Mouse (Mus musculus): Measurements from ENCODE around the gene Dnajc8.
"Not testable (repeated sequence)": the region's sequence is repeated elsewhere in the genome, so short reads cannot be mapped to it uniquely, and the experiment has no call there.

Gene Dnajc8

GRCm38 (mm10) chr4:132515369-132516155, 19.8 kb upstream of the Dnajc8 start:
- DNase-seq, result peak; percentile 90

DNA sequence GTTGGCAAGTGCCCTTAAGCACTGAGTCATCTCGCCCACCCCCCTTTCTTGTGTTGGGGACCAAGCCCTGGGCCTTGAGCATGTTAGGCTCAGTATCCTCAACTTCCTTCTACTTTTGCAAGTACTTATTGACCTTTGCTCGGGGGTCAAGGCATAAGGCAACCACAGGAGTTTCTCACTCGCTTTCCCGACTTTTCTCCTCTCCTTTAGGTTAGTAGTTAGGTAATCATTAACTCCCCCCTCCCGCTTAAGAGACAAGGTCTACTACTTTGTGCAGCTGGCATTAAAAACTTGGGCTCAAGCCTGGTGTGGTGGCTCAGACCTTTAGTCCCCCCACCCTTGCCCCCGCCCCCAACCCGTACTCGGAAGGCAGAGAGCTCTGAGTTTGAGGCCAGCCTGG, 17.3 kb upstream of the Dnajc8 start:
- DNase-seq, result no peak

- no peak for DNase-seq
Measured at GRCm38 (mm10) chr4:132519188-132519587, 16.2 kb upstream of the Dnajc8 start.

DNA sequence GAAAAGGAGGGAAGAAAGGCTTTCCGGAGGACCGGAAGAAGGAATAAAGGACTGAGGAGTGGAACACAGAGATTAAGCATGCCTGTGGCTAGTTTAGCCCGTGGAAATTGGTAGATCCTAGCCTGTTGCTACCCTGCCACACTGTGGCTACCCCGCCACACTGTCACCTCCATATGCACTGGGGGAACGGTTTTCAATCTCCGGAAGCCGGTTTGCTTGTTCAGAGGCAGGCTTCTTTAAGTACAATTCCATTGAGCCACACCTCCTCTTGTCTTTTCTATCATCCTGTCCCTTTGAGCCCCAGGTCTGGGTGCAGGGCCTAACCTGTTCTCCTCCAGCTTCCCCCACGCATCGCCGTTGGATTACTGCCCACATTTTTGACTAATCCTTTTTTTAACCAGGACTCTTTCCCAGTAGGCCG, 11.0 kb upstream of the Dnajc8 start:
- DNase-seq, result no peak

- DNase-seq, result no peak
Measured at GRCm38 (mm10) chr4:132524808-132525207, 10.5 kb upstream of the Dnajc8 start.

DNA sequence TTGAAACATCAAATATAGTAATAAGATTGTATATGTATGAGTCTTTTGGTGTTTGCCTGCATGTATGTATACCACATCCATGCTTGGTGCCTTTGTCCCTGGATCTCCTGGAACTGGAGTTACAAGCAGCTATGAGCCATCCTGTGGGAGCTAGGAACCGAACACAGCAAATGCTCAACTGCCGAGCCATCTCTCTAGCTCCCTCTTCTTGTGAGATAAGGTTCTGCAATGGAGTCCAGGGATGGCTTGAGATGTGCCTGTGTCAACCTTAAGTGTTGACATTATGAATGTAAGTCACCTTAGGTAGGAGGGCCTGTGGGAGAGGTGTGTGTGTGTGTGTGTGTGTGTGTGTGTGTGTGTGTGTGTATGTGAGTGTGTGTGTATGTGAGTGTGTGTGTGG, 8.7 kb upstream of the Dnajc8 start:
- no peak for DNase-seq

- DNase-seq, result no peak
Measured at GRCm38 (mm10) chr4:132527917-132528522, 7.3 kb upstream of the Dnajc8 start.

DNA sequence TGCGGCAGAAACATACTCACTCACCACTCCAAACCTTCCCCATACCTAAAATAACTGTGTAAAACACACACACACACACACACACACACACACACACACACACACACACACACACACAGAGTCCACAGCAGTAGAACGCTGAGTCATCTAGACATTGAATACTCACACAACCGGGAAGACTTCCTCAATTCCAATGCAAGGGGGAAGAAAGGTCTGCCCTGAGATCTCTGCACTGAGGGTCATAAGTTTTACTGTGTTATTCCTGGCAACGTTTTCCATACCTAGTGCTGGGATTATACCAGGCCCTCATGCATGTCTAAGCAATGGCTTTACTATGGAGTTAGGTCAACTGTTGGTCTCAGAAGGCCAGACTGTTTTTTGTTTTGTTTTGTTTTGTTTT, 6.0 kb upstream of the Dnajc8 start:
- no peak for DNase-seq

DNA sequence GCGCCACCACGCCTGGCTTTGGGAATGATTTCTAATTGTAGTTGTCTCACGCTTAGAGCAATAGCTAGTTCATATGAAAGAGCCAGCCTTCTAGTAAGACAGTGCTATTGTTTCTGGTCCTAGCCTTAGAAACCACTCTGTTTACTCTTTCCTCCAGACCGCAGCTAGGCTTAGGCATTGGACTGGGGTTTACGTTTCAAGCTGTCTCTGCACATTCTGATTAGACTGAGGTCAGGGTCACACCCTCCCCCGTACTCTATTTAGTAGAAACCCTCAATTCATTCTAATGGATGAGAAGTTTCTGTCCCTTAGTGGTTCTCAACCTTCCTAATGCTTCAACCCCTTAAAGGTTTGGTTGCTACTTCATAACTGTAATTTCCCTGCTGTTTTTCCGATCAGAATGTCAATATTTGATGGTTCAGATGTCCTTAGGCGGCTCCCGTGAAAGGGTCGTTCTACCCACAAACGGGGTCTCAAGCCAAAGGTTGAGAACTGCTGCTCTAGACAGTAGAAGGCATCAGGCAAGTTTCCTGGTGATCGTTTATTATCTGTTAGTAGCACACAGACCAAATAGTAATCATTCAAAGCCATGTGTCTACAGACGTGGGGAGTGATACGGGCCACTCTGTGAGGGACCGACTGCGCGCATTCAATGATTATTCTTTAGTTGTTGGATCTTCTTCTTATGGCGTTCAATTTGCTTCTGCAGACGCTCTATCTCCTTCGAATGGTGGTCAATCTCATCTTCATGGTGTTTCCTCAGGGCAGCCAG, 5.1 kb upstream of the Dnajc8 start:
- DNase-seq, result no peak

GRCm38 (mm10) chr4:132532496-132532895, 2.9 kb upstream of the Dnajc8 start:
- DNase-seq, result no peak

GRCm38 (mm10) chr4:132532981-132533916, 2.1 kb upstream of the Dnajc8 start, which contains the start of gene Atpif1:
Atpif1 (minus strand) TSS chr4:132533659.
- peak; percentile 88 for DNase-seq

DNA sequence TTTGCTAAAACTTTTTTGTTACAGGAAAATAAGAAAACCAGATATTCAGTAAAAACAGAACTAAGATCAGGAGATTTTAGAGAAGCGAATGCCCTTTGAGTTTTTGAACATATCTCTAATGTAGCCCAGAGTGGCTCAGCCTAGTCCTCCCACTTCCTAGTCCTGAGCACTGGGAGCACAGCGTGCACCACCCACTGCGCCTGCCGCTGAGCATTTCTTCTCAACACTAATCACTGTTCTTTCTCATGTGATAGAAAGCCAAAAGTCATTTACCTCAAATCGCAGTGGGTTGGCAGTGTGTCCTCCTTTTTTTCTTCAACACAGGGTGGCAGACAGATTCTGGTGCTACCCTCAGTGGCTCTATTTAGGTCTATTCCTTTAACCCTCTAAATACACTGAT, 4.1 kb downstream of the Dnajc8 start:
- DNase-seq, result no peak

DNA sequence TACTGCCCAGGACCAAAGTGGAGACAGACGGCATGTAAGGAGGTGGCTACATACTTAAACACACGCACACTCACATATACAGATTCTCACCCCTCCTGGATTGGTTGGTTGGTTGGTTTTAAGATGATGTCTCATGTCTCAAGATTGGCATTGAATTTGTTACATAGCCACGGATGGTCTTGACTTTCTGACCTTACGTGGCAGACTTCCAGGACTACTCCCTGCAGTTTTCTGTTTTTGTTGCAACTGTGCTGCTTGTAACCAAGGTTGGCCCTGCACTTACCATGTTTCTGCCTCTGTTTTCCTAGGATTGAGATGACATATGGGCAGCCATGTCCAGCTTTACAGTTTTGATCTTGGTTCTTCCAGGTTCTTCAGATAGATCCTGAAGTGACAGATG, 6.1 kb downstream of the Dnajc8 start:
- no peak for DNase-seq

DNA sequence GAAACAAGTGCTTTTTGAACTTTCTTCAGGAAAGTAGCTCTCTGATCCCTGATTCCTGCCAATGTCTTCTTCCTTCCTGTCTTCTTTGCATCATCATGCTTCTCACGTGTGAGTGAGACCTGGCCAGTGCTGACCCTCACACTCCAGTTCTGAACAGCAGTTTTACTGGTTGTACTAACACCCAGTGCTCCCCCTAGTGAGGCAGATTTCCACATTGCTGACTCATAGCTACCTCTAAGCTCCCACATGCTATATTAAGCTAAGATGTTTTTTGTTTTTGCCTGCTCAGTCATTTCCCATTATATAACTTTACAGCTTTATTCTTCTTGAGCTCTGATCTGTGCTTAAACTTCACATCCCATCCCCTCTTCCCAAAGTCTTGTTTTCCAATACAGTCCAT, 7.4 kb downstream of the Dnajc8 start:
- no peak for DNase-seq

- DNase-seq, result no peak
Measured at GRCm38 (mm10) chr4:132545851-132546250, 10.5 kb downstream of the Dnajc8 start.

DNA sequence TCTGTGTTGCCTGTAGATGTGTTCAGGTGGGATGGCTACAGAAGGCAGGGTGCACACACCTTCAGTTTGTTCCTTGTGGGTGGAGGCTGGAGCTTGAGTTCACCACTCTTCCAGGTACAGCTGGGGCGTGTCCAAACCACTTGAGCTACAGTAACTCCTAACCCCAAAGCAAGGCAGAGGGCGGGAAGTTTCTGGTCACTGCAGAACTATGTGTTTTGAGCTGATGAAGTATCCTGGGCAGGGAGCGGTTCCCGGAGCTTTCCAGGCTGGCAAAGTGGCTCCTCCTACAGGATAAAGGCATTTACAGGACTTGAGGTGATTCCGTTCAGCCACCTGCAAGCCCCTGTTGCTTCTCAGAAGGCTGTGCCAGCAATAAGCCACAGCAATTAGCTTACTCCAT, 18.9 kb downstream of the Dnajc8 start:
- DNase-seq, result no peak

GRCm38 (mm10) chr4:132554653-132555052, 19.3 kb downstream of the Dnajc8 start:
- DNase-seq, result no peak

- DNase-seq, result not testable (repeated sequence)
Measured at GRCm38 (mm10) chr4:132555550-132555949, 20.2 kb downstream of the Dnajc8 start.

GRCm38 (mm10) chr4:132563261-132563660, 27.9 kb downstream of the Dnajc8 start:
- no peak for DNase-seq

- DNase-seq, result no peak
Measured at GRCm38 (mm10) chr4:132563965-132564364, 28.6 kb downstream of the Dnajc8 start, which contains the start of gene Ptafr. Ptafr (plus strand) TSS chr4:132564067.

- no peak for DNase-seq
Measured at GRCm38 (mm10) chr4:132565089-132565747, 29.9 kb downstream of the Dnajc8 start.

GRCm38 (mm10) chr4:132567361-132567779, 32.0 kb downstream of the Dnajc8 start:
- DNase-seq, result no peak

Measured in cerebellum, adult 11-12 months (tissue).